Mouse (Mus musculus) activated CD4-positive, CD25-positive, alpha-beta regulatory T cell, adult 4 months (primary cell): ENCODE measurements around the gene Ube2d2b. TPM values are rescaled to one million over a fixed set of nuclear protein-coding genes. Genes with fewer than 3 reads are reported as not detected.

Experiments used
- ATAC-seq: one replicate; pipeline ENCODE4 v1.8.0; 2017
- polyA plus RNA-seq, 2 experiments: library from polyadenylated mRNA; unstranded; fragments of 100-300 nt; shearing (Covaris generic); gene quantifications; one replicate each; pipeline ENCODE4 v1.2.1; 2017

The Ube2d2b gene
- polyA plus RNA-seq = under 1 TPM in 1 of 2 experiments, not detected in 1; 0.33 TPM

- no peak for ATAC-seq
These were observed at the start of gene Ube2d2b for GRCm38 (mm10) chr5:107829998-107830560. Gene Ube2d2b, plus strand, starts transcription at chr5:107830099.

- no peak for ATAC-seq
These were observed 47.5 kb upstream of the Ube2d2b start for GRCm38 (mm10) chr5:107782360-107782759.

- peak; percentile 52 for ATAC-seq
These were observed 42.0 kb upstream of the Ube2d2b start for GRCm38 (mm10) chr5:107787682-107788443.

- ATAC-seq = no peak
These were observed 40.4 kb upstream of the Ube2d2b start for GRCm38 (mm10) chr5:107789492-107789891.

DNA sequence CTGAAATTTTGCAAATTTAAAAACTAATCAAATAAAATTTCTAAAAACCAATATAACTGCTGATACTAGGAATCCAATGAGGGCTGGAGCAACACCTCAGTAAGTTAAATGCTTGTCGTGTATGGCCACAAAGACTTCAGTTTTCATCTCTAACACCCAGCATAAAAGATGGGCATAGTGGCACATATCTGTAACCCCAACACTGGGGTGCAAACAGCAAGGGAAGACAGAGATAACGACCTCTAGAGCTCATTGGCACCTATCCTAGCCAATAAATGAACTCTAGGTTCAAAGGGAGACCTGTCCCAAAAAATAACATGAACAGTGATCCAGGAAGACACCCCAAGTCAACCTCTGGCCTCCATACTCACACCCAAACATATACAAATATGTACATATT, 37.9 kb upstream of the Ube2d2b start:
- no peak for ATAC-seq

DNA sequence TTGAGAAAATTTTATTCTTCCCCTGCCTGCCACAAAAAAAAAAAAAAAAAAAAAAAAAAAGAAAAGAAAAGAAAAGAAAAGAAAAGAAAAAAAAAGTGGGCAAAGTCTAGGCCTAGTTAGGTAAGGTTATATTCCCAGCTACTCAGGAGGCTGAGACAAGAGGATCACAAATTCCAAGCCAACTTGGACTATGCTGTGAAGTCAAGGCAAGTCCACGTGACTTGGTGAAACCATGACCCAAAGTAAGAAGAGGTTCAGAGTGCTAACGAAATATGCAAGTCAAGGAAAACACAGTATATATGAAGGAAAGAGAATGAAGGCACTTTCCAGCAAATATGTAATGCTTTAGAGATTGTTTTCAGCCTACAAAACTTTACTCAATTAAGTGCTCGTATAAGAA, 37.4 kb upstream of the Ube2d2b start:
- ATAC-seq = no peak

DNA sequence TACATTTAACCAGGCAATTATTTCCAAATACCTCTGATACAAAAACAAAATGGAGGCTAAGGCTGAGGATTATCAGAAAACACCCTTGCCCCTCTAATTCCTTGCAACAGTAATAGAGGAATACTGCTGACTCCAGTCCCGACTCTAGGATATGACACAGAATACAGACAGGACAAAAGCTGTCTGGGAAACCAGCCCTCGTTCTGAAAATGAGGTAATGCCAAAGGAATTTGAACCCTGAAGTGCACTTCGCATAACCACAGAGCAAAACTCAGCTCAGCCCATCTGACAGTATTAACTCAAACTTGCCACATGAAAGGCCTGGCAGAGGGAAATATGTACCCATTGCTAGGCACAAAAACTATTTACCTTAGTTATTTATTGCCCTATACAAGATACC, 36.6 kb upstream of the Ube2d2b start:
- no peak for ATAC-seq

DNA sequence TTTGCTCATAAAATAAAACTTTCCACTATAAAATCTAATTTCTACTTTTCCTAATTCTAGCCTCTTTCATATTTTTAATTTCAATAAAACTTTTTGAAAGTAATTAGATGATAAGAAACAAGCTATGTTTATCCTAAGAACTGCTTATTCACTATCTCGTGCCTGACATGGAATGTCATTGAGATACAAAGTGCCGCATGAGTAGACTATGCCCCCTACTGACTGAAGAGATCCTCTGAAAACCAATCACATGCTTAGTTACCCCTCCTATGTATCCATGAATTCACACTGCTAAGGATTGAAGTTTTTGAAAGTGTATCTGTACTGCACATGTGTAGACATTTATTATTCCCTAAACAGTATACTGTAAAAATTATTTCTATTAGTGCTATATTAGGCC, 36.0 kb upstream of the Ube2d2b start:
- ATAC-seq = no peak

GRCm38 (mm10) chr5:107798290-107798689, 31.6 kb upstream of the Ube2d2b start:
- no peak for ATAC-seq

DNA sequence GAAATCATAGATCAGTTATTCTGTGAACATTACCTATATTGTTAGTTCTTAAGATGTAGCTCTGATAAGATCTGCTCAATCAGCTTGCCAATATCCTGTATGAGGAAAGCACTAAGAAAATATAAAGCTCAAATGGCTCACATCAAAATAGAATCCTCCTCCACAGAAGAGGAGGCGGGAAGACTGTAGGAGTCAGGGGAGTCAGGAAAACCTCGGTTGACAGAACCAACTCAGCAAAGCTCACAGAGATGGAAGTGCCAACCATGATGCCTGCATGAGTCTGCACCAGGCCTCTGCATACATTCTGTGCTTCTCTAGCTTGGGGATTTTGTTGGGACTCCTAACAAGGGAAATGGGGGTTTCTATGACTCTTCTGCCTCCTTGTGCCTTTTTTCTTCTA, 28.7 kb upstream of the Ube2d2b start:
- no peak for ATAC-seq

DNA sequence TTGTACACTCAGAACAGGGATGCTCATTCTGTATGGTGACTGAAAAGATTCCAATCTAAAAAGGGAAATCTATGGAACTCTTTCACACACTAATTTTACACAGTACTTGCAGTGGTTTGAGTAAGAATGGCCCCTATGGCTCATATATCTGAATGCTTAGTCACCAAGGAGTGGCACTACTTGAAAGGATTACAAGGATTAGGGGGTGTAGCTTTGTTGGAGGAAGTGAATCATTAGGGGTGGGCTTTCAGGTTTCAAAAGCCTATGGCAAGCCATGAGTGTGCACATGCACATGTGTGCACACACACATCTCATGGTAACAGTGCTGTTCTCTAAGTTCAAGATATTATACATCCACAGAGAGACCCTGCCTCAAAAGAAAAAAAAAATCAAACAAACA, 27.3 kb upstream of the Ube2d2b start:
- no peak for ATAC-seq

GRCm38 (mm10) chr5:107807496-107807895, 22.4 kb upstream of the Ube2d2b start:
- ATAC-seq = no peak

GRCm38 (mm10) chr5:107814651-107815050, 15.2 kb upstream of the Ube2d2b start:
- no peak for ATAC-seq

- ATAC-seq = no peak
These were observed 7.4 kb upstream of the Ube2d2b start for GRCm38 (mm10) chr5:107822521-107822920.

DNA sequence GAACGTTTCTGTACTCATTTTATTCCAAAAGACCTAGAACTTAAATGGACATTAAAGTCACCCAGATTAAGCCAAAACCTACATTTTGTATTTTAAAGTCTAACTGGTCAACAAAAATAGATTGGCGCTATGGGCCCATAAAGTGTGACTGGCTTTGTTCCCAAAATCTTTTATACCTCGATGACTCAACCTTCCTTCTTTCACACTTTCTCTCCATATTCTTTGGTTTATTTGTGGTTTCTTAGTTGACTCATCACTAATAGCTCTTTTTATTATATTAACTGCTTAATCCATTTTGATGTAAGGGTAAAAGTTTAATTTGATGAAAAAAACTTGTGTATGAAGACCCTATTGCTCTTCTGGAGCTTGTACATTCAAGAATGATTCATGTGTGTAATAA, 1.5 kb downstream of the Ube2d2b start:
- no peak for ATAC-seq

GRCm38 (mm10) chr5:107834287-107834686, 4.4 kb downstream of the Ube2d2b start:
- no peak for ATAC-seq

DNA sequence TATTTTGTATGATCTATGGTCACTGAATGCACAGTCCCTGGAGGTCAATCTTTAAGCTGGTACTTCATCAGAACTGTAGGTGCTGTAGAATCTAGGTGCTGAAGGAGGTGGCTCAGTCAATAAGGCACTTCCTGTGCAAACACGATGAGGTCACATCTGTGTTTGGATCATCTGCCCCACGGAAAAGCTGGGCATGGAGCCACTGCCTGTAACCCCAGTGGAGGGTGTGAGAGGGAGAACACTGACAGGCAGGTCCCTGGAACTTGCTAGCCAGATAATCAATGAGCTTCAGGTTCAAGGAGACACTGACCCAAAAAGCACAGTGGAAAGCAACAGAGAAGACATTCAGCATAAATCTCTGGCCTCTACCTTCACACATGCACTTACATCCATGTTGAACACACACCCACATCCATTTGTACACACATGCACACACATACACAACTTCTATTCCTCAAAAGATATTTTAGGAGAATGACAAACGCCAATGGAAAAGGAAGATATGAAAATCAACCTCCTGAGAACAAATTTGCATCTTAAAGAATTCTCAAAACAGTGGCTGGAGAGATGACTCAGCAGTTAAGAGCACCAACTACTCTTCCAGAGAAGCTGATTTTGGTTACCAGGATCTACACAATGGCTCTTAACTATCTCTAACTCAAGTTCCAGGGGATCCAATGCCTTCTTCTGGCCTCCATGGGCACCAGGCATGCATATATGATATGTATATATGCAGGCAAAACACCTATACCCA, 9.2 kb downstream of the Ube2d2b start:
- no peak for ATAC-seq

GRCm38 (mm10) chr5:107840549-107841238, 10.8 kb downstream of the Ube2d2b start:
- ATAC-seq = peak; percentile 63

DNA sequence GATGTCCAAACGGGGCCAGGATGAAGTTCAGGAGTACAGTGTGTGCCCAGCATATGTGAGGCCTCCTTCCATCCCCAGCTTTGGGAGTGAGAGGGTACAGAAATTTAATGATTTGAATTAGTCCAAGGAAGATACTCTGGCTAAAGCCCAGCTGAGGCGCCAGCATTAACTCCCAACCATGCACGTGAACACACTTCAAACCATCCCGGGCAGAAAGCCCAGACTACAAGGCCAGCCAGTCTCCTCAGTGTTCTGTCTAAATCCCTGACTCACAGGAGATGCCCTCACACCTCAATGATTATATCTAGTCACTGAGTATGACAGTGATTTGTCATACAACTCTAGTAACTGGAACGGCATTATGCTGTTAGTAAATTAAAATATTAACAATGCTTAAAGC, 17.4 kb downstream of the Ube2d2b start:
- ATAC-seq = no peak

DNA sequence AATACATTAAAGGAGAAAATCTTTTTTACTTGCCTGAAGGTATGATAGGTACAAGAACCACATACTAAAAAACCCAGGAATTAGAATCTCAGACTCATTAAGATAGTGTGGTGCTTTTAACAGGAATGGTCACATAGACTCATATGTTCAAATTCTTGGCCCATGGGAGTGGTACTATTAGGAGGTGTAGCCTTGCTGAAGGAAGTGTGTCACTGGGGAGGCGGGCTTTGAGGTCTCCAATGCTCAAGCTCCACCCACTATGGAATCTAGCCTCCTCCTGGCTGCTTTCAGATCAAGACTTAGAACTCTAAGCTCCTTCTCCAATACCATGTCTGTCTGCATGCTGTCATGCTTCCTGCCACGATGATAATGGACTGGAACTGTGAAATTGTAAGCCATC, 17.9 kb downstream of the Ube2d2b start:
- no peak for ATAC-seq

DNA sequence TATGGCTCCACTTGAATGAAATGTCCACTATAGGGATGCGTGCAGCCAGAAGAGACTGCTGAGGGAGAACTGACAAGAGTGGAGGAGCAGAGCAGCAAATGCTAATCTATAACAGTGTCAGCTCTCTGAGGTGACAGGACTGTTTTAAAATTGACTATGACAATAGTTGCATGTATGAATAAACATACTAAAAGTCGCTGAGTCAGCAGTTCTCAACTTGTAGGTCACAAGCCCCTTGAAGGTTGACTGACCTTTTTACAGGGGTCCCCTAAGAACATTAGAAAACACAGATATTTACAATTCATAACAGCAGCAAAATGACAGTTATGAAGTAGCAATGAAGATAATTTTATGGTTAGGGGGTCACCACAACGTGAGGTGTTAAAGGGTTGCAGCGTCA, 19.1 kb downstream of the Ube2d2b start:
- no peak for ATAC-seq

- ATAC-seq = no peak
These were observed 23.9 kb downstream of the Ube2d2b start for GRCm38 (mm10) chr5:107853807-107854206.

DNA sequence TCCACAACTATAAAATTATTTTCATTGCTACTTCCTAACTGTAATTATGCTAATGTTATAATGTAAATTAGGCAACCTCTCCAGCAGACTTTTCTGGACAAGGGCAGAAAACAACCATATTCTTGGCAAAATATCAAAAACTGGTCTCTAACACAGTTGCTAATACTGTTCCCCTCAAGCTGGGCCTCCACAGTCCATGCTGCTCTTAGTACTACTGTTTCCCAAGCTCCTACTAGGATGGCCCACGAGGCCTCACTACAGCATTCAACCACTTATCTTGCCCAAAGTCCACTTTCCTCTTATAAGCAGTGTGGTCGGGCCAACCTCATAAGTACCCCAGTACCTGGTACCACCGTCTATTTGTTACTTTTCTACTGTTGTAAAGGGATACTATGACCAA, 24.7 kb downstream of the Ube2d2b start:
- ATAC-seq = no peak
